Mouse (Mus musculus) retina, postnatal 1 day (tissue): ENCODE data around the gene Il11ra1.
"Not testable (repeated sequence)": the region's sequence is repeated elsewhere in the genome, so short reads cannot be mapped to it uniquely, and the experiment has no call there.

Experiments used
- DNase-seq: peaks from one replicate; pipeline ENCODE4 v3.0.0-alpha.2; 2012

Gene Il11ra1

GRCm38 (mm10) chr4:41681947-41682346, 17.8 kb upstream of the Il11ra1 start:
- no peak for DNase-seq

DNA sequence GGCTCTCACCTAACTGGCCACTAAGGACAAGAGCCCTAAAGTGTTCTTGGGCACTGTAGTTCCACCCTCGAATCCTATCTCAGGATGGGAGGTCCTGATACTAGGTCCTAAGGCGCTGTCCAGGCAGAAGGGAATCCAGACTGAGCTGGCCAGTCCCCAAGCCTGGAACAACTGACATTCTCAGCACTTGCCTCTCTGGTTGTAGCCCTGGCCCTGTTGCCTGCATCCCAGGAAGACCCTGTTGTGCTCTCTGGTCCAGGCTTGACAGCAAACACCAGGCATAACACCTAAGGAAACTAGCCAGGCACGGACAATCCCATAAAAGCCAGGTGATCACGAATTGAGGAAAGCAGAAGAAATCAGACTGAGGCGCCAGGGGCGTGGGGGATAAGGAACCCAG, 17.0 kb upstream of the Il11ra1 start:
- DNase-seq: no peak

GRCm38 (mm10) chr4:41683303-41683702, 16.5 kb upstream of the Il11ra1 start:
- peak; percentile 65 for DNase-seq

GRCm38 (mm10) chr4:41684131-41684930, 15.5 kb upstream of the Il11ra1 start:
- peak; percentile 72 for DNase-seq

DNA sequence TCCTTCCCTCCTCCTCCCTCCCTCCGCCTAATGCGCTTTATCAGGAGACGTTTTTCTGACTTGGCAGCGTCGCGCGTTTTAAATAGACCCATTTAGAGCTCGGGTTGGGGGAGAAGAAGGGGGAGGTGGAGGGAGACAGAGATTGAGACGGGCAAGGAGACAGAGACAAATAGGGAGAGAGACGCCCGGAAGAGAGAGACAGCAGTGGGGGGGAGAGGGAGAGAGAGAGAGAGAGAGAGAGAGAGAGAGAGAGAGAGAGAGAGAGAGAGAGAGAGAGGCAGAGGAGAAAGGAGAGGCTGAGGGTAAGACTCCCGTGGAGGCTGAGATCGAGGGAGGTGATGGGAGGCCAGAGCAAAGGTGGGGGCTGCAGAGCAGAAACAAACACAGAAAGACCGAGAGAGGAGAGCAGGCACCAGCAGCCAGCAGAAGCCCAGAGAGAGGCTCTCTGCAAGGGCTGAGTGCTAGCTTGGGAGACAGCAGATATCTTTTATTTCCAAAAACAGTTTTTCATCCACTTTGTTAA, 14.8 kb upstream of the Il11ra1 start:
- peak; percentile 65 for DNase-seq

GRCm38 (mm10) chr4:41685882-41686492, 13.8 kb upstream of the Il11ra1 start:
- DNase-seq: peak; percentile 88

DNA sequence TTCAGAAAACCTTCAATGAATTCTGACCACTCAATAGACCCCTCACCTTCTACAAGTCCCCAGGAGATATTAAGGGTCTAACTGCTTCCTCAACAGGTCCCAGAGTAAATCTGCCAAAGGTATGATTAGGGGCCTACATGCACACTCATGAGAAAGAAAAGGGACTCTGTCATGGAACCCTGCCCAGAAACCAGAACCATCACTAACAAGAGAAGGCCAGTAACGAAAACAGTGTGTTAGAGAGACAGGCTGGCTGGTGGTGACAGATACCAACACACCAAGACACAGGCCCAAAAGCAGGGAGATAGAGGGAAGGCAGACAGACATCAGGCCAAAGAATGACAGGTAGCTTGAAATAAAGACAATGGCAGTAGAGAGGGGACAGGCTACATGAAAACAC, 11.2 kb upstream of the Il11ra1 start:
- not testable (repeated sequence) for DNase-seq

- DNase-seq: not testable (repeated sequence)
These were observed 9.8 kb upstream of the Il11ra1 start for GRCm38 (mm10) chr4:41690014-41690413.

DNA sequence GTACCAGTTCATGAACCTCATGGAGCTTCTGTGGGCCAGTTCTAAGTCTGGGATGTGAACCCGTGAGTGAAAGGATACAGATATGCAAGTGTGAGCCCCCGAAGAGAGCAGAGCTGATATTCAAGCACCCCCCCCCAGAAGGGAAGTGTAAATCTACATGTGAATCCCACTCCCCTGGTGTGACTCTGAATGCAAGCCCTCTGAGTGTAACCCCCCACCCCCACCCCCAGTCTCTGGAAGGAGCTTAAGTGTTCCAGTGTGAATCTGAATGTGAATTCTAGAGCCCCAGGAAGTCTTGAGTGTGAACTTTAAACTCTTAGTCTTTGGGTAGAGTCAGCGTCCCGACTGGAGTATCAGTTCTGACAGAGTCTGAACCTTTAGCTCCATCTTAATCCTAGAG, 6.3 kb upstream of the Il11ra1 start:
- DNase-seq: not testable (repeated sequence)

GRCm38 (mm10) chr4:41695800-41696199, 4.0 kb upstream of the Il11ra1 start:
- DNase-seq: not testable (repeated sequence)

- not testable (repeated sequence) for DNase-seq
These were observed 3.3 kb upstream of the Il11ra1 start for GRCm38 (mm10) chr4:41696452-41696851.

- DNase-seq: peak; percentile 79
These were observed 2.6 kb upstream of the Il11ra1 start, which contains the start of gene Cntfr for GRCm38 (mm10) chr4:41696930-41697841. Gene Cntfr, minus strand, starts transcription at chr4:41697089.

GRCm38 (mm10) chr4:41698421-41699016, 1.3 kb upstream of the Il11ra1 start:
- not testable (repeated sequence) for DNase-seq

DNA sequence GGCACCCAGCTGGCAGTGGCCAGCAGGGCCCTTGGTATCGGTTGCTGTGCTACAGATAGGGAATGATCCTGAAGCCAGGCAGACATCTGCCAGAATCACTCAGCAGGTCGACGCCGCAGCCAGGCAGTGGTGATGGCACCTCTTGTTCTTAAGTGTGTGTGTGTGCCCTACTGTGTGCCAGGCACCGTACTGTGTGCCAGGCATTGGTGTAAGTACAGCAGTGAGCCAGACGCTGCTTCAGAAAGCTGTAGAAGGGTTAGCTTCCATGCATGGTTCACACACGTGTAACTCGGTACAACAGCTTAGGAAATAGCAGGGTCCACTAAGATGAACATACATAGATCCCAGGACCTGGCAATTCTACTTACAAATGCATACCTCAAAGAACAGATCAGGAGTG, 435 bp downstream of the Il11ra1 start:
- not testable (repeated sequence) for DNase-seq

DNA sequence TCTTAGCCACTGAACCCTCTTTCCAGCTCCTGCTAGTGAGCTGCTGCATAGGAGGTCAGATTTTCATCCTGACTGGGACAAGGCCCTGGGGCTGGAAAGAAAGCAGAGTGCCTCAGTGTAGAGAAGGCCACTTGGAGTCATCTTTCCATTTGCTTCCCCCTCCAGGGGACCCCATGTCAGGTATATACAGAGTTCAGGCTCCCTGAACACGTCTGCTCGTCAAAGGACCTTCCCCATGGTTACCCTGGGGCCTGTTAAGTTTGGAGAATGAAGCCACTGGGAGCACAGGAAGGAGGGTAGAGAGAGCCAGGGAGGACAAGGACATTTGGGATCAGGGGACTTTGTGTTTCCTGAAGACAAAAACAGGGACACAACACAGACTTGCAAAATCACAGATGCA, 2.4 kb downstream of the Il11ra1 start:
- not testable (repeated sequence) for DNase-seq

DNA sequence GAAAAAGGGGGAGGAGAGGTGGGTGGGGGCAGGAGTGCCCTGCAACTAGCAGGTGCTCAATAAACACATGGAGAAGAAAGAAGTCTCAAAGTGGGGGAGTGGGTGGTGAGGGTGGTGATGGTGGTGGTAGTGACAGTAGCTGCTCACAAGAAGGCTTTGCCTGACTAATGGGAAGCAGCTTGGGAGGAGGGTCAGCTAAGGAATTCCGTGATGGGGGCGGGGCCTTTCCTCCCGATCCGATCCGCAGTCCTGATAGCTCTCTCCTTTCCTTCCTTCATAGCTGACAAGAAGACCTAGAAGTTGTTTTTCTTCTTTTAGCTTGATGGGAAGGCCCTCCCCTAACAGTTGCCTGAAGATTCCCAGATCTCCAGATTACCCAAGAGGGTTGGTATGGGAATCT, 4.9 kb downstream of the Il11ra1 start:
- no peak for DNase-seq

DNA sequence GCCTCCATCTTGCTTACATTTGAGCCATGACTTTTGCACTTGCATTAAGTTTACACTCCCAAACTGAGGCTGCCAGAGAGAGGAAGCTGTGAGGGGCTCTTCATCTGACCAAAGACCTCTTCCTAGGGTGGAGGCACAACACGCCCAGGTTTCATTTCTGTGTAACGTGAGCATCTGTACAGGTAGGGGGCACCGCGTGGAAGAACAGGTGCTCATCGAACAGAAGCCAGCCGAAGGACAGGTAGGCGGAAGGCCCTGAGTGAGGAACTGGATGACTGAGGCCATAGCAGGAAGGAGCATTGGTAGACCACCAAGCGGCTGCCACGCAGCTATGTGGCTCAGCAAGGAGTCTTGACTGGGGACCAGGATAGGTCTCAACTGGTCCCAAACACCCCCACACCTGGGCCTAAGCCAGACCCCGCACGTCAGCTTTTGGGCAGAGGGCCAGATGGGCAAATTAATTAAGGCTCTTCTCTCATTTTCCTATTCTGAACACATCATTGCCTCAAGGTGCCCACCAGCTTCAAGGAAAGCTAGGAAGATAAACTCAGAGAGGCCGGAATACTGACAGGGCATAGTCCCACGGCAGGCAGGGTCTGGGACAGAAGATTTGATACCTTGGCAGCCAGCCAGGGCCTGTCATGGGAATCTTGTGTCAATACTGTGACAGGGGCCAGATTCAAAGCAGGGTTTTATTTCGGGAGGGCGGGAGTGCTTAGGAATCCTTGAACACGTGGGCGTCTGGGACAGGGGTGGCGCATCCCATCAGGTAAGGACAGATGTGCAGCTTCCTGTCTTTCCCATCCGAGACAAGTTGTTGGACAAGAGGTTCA, 6.3 kb downstream of the Il11ra1 start:
- no peak for DNase-seq

DNA sequence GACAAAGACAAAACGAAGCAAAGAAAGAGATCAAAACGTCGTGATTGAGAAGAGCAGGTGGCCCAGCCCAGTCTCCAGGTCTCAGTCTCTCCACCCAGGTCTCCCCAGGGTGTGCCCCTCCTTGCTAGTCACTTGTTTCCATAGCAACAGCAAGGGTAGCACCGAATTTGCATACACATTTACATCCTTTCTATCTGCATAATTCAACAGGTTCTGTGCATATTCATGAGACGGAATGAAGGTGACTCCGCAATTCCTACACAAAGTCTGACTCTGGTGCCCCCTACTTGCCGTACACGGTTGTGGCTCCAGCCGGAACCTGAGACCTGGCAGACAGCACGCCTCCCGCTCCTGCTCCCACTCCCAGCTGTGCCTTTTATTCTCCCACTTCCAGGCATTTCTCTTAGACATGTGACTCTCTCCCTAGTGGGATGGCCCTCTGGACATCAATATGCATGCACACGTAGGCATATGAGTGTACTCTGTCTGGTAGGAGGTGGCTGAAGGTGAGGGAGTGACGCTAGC, 7.3 kb downstream of the Il11ra1 start:
- peak; percentile 82 for DNase-seq

GRCm38 (mm10) chr4:41708192-41708745, 8.5 kb downstream of the Il11ra1 start:
- DNase-seq: peak; percentile 79

DNA sequence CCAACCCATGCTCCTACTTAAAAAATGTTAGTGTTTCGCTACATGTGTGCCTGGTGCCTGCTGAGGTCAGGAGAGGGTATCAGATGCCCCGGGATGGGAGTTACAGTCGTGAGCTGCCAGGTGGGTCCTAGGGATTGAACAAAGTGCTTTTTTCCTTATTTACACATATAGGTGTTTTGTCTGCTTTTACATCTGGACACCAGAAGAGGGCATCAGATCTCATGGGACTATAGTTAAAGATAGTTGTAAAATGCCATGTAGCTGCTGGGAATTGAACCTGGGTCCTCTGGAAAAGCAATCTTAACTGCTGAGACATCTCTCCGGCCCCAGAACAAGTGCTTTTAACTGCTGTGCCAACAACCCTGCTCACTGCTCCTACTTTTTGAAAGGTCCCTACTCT, 10.4 kb downstream of the Il11ra1 start:
- DNase-seq: no peak
